Mouse (Mus musculus) urinary bladder, postnatal 14 days (tissue): ENCODE data around the gene Snw1.
"Not testable (repeated sequence)": the region's sequence is repeated elsewhere in the genome, so short reads cannot be mapped to it uniquely, and the experiment has no call there.

Source experiments
- DNase-seq: peaks from one replicate; pipeline ENCODE4 v3.0.0; 2021; ENCODE audit warnings: low spot score

Snw1 gene

GRCm38 (mm10) chr12:87471964-87472786 is at the start of gene Snw1:
Snw1 (minus strand) TSS chr12:87472274.
- peak; percentile 94 for DNase-seq

- not testable (repeated sequence) for DNase-seq
These were observed 47.5 kb upstream of the Snw1 start for GRCm38 (mm10) chr12:87519616-87520015.

GRCm38 (mm10) chr12:87514016-87514415 is 41.9 kb upstream of the Snw1 start, which contains the start of gene Gm8300:
Gm8300 (plus strand) TSS chr12:87514316.
- not testable (repeated sequence) for DNase-seq

- DNase-seq, result not testable (repeated sequence)
These were observed 22.3 kb upstream of the Snw1 start, which contains the start of gene Gm5788 for GRCm38 (mm10) chr12:87494421-87494820. Gm5788 (plus strand) TSS chr12:87494721.

- not testable (repeated sequence) for DNase-seq
These were observed 16.6 kb upstream of the Snw1 start for GRCm38 (mm10) chr12:87488683-87489082.

- not testable (repeated sequence) for DNase-seq
These were observed 10.4 kb upstream of the Snw1 start for GRCm38 (mm10) chr12:87482482-87482881.

- no peak for DNase-seq
These were observed 2.7 kb upstream of the Snw1 start for GRCm38 (mm10) chr12:87474756-87475155.

- no peak for DNase-seq
These were observed 582 bp downstream of the Snw1 start for GRCm38 (mm10) chr12:87471421-87471963.

- DNase-seq, result no peak
These were observed 1.6 kb downstream of the Snw1 start for GRCm38 (mm10) chr12:87470263-87471136.

- no peak for DNase-seq
These were observed 7.3 kb downstream of the Snw1 start for GRCm38 (mm10) chr12:87464678-87465297.

- no peak for DNase-seq
These were observed 22.6 kb downstream of the Snw1 start for GRCm38 (mm10) chr12:87449456-87449855.

- DNase-seq, result no peak
These were observed 27.9 kb downstream of the Snw1 start for GRCm38 (mm10) chr12:87444211-87444610.

GRCm38 (mm10) chr12:87443700-87444122 is 28.4 kb downstream of the Snw1 start, which contains the start of the genes Slirp and Alkbh1:
Slirp (plus strand) TSS chr12:87443896.
Alkbh1 (minus strand) TSS chr12:87444017.
- peak; percentile 90 for DNase-seq

- no peak for DNase-seq
These were observed 28.9 kb downstream of the Snw1 start for GRCm38 (mm10) chr12:87443115-87443699.

- DNase-seq, result no peak
These were observed 29.6 kb downstream of the Snw1 start for GRCm38 (mm10) chr12:87442177-87443114.

GRCm38 (mm10) chr12:87428885-87429284 is 43.2 kb downstream of the Snw1 start:
- no peak for DNase-seq

GRCm38 (mm10) chr12:87428295-87428694 is 43.8 kb downstream of the Snw1 start:
- DNase-seq, result no peak

GRCm38 (mm10) chr12:87426354-87427031 is 45.6 kb downstream of the Snw1 start:
- DNase-seq, result no peak

GRCm38 (mm10) chr12:87424516-87424915 is 47.6 kb downstream of the Snw1 start:
- DNase-seq, result no peak

GRCm38 (mm10) chr12:87423700-87424099 is 48.4 kb downstream of the Snw1 start:
- no peak for DNase-seq
